Mouse (Mus musculus): Measurements from ENCODE around the gene Espn. TPM values are rescaled to one million over a fixed set of nuclear protein-coding genes. Genes with fewer than 3 reads are reported as not detected.

The Espn gene
- polyA plus RNA-seq, 1 experiment from 2014 or later = 10.5 TPM

DNA sequence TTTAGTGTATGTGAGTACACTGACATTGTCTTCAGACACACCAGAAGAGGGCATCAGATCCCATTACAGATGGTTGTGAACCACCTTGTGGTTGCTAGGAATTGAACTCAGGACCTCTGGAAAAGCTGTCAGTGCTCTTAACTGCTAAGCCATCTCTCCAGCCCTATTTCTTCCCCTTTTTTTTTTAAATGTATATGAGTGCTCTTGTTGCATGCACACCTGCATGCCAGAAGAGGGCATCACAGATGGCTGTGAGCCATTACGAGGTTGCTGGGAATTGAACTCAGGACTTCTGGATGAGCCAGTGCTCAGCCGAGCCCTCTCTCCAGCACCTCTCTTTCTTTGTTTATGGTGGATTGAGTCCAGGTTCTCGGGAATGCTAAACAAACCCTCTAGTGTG, 42.7 kb downstream of the Espn start:
- Histone ChIP-seq H3K4me1 (ENCODE audit: control insufficient read depth, insufficient read depth, low read length) (peaks cover 15% of the 10 kb centered on the region), H3K36me3 (ENCODE audit: control insufficient read depth, insufficient read depth, low read length) (peaks cover 11% of the 10 kb centered on the region; the same call in 1 of the 2 replicates), H3K27me3 (ENCODE audit: control insufficient read depth, insufficient read depth, low read length) (no peaks in the 10 kb centered on the region), H3K9ac (replicated peaks; ENCODE audit: low read depth, low read length) (no peak overlapping the region), H3K4me2 (replicated peaks; ENCODE audit: low read depth, low read length) (no peak overlapping the region), H3K4me3 (ENCODE audit: low read depth, low read length) (no peak overlapping the region), H3K9me3 (ENCODE audit: control insufficient read depth, low read depth, low read length) (no peaks in the 10 kb centered on the region), H3K27ac (ENCODE audit: low read length) (no peak overlapping the region)
- no peak for ATAC-seq (ENCODE audit: insufficient number of reproducible peaks, insufficient read depth, low FRiP score, low read depth)
- 59% methylated on average over 3 of the region's 3 CpGs for WGBS

DNA sequence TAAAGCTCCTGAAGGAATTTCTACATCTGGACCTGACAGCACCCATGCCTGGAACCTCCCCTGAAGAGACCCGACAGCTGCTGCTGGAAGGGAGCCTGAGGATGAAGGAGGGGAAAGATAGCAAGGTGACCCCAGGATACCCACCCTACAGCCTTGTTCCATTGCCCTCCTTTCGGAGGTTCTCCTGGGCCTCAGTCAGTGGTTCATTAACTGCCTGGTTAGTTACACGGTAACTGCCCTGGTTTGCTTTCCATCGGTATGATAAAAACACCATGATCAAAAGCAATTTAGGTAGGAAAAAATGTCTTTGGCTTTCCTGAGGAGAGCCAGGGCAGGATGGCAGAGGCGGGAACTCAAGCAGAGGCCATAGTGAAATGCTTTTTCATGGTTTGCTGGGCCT, 43.5 kb downstream of the Espn start:
- Histone ChIP-seq H3K9ac (replicated peaks; ENCODE audit: low read depth, low read length) (no peak overlapping the region), H3K4me1 (ENCODE audit: control insufficient read depth, insufficient read depth, low read length) (peaks cover 15% of the 10 kb centered on the region), H3K9me3 (ENCODE audit: control insufficient read depth, low read depth, low read length) (no peaks in the 10 kb centered on the region), H3K36me3 (ENCODE audit: control insufficient read depth, insufficient read depth, low read length) (peaks cover 9% of the 10 kb centered on the region; the same call in 1 of the 2 replicates), H3K4me3 (ENCODE audit: low read depth, low read length) (no peak overlapping the region), H3K27ac (ENCODE audit: low read length) (no peak overlapping the region), H3K4me2 (replicated peaks; ENCODE audit: low read depth, low read length) (no peak overlapping the region), H3K27me3 (ENCODE audit: control insufficient read depth, insufficient read depth, low read length) (no peaks in the 10 kb centered on the region)
- WGBS = 89% methylated on average over 5 of the region's 5 CpGs
- ATAC-seq (ENCODE audit: insufficient number of reproducible peaks, insufficient read depth, low FRiP score, low read depth) = no peak

DNA sequence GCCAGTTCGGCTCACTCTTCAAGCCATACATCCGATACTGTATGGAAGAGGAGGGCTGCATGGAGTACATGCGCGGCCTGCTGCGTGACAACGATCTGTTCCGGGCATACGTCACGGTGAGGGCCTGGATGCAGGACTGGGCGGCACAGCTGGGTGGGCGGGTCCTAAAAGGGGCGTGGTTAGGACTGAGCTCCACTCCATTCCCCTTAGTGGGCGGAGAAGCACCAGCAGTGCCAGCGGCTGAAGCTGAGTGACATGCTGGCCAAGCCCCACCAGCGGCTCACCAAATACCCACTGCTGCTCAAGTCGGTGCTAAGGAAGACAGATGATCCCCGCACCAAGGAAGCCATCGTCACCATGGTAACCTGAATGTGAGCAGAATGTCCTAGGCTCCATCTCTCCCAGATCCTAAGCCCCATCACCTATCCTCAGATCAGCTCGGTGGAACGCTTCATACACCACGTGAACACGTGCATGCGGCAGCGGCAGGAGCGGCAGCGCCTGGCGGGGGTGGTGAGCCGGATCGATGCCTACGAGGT, 44.1 kb downstream of the Espn start:
- Histone ChIP-seq H3K9ac (replicated peaks; ENCODE audit: low read depth, low read length) (no peak overlapping the region; the same call in 1 of the 2 replicates), H3K27ac (ENCODE audit: low read length) (peak overlapping the region; percentile 83), H3K27me3 (ENCODE audit: control insufficient read depth, insufficient read depth, low read length) (no peaks in the 10 kb centered on the region), H3K4me3 (ENCODE audit: low read depth, low read length) (peak overlapping the region; percentile 28; the same call in 1 of the 2 replicates), H3K9me3 (ENCODE audit: control insufficient read depth, low read depth, low read length) (no peaks in the 10 kb centered on the region), H3K4me1 (ENCODE audit: control insufficient read depth, insufficient read depth, low read length) (peaks cover 15% of the 10 kb centered on the region), H3K4me2 (replicated peaks; ENCODE audit: low read depth, low read length) (peak overlapping the region; percentile 60), H3K36me3 (ENCODE audit: control insufficient read depth, insufficient read depth, low read length) (peaks cover 15% of the 10 kb centered on the region; the same call in 1 of the 2 replicates)
- WGBS = 21% methylated on average over 30 of the region's 30 CpGs
- ATAC-seq (ENCODE audit: insufficient number of reproducible peaks, insufficient read depth, low FRiP score, low read depth) = peak; percentile 90

DNA sequence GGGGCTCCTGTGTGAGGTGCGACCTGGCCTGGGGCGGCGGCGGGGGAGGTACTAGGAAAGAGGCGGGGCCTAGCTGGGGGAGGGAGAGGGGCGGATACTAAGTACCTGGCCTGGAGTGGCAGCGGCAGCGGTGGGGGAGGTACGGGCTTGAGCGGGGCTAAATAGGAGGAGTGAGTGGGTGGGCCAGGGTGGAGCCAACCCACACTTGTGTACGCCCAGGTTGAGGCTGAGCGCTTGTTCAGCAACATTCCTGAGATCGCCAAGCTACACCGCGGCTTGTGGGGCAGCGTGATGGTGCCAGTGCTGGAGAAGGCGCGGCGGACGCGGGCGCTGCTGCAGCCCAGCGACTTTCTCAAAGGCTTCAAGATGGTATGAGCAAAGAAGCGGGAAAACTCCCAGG, 44.7 kb downstream of the Espn start:
- Histone ChIP-seq H3K36me3 (ENCODE audit: control insufficient read depth, insufficient read depth, low read length) (peaks cover 21% of the 10 kb centered on the region; the same call in 1 of the 2 replicates), H3K4me1 (ENCODE audit: control insufficient read depth, insufficient read depth, low read length) (peaks cover 15% of the 10 kb centered on the region), H3K9ac (replicated peaks; ENCODE audit: low read depth, low read length) (no peak overlapping the region; the same call in 1 of the 2 replicates), H3K4me2 (replicated peaks; ENCODE audit: low read depth, low read length) (peak overlapping the region; percentile 60), H3K9me3 (ENCODE audit: control insufficient read depth, low read depth, low read length) (no peaks in the 10 kb centered on the region), H3K27ac (ENCODE audit: low read length) (peak overlapping the region; percentile 83), H3K4me3 (ENCODE audit: low read depth, low read length) (peak overlapping the region; percentile 28; the same call in 1 of the 2 replicates), H3K27me3 (ENCODE audit: control insufficient read depth, insufficient read depth, low read length) (no peaks in the 10 kb centered on the region)
- ATAC-seq (ENCODE audit: insufficient number of reproducible peaks, insufficient read depth, low FRiP score, low read depth) = peak; percentile 89
- 7% methylated on average over 24 of the region's 24 CpGs for WGBS

DNA sequence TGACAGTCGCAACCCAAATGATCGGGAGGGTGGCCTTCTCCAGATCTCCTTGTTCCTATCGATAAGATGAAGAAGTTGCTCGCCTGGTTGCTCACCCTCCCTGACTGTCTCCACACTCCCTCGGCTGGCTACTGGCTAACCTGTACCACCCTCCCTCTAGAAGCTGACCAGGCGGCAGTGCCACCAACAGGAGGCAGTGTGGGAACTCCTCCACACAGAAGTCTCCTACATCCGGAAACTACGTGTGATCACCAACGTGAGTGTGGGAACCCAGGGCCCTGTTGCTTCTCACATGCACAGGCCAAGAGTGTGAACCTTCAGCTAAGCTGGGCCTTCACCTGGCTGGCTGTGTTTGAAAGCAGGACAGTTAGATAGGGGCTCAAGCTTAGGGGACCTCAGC, 45.4 kb downstream of the Espn start:
- no peak overlapping the region for H3K9ac ChIP-seq (replicated peaks; ENCODE audit: low read depth, low read length)
- H3K27ac ChIP-seq (ENCODE audit: low read length) = no peak overlapping the region
- H3K9me3 ChIP-seq (ENCODE audit: control insufficient read depth, low read depth, low read length) = no peaks in the 10 kb centered on the region
- 58% methylated on average over 9 of the region's 9 CpGs for WGBS
- H3K4me1 ChIP-seq (ENCODE audit: control insufficient read depth, insufficient read depth, low read length) = peaks cover 15% of the 10 kb centered on the region
- H3K4me2 ChIP-seq (replicated peaks; ENCODE audit: low read depth, low read length) = no peak overlapping the region
- peaks cover 21% of the 10 kb centered on the region for H3K36me3 ChIP-seq (ENCODE audit: control insufficient read depth, insufficient read depth, low read length)
- H3K4me3 ChIP-seq (ENCODE audit: low read depth, low read length) = no peak overlapping the region
- no peaks in the 10 kb centered on the region for H3K27me3 ChIP-seq (ENCODE audit: control insufficient read depth, insufficient read depth, low read length)
- no peak for ATAC-seq (ENCODE audit: insufficient number of reproducible peaks, insufficient read depth, low FRiP score, low read depth)

DNA sequence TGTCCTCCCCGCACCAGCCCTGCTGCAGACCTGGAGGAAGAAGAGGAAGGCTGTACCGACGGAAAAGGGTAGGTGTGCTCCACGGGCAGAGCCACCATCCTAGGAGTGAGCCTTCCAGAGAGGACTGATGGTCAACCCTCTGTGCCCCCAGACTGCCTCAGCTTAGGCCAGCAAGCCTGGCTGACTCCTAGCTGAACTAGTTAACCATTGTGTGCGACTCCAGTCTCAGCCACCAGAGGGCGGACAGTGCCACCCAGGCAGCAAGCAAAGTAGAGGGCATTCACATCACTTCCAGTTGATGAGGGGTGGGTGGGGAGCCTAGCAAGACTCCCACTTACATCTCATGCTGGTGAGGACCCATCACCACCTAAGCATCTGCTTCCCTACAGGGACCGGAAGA, 49.1 kb downstream of the Espn start:
- Histone ChIP-seq H3K27me3 (ENCODE audit: control insufficient read depth, insufficient read depth, low read length) (no peaks in the 10 kb centered on the region), H3K4me1 (ENCODE audit: control insufficient read depth, insufficient read depth, low read length) (peaks cover 14% of the 10 kb centered on the region), H3K9me3 (ENCODE audit: control insufficient read depth, low read depth, low read length) (no peaks in the 10 kb centered on the region), H3K4me2 (replicated peaks; ENCODE audit: low read depth, low read length) (no peak overlapping the region), H3K36me3 (ENCODE audit: control insufficient read depth, insufficient read depth, low read length) (peaks cover 17% of the 10 kb centered on the region), H3K27ac (ENCODE audit: low read length) (no peak overlapping the region), H3K9ac (replicated peaks; ENCODE audit: low read depth, low read length) (no peak overlapping the region; the same call in 1 of the 2 replicates), H3K4me3 (ENCODE audit: low read depth, low read length) (no peak overlapping the region)
- no peak for ATAC-seq (ENCODE audit: insufficient number of reproducible peaks, insufficient read depth, low FRiP score, low read depth)
- WGBS = 42% methylated on average over 7 of the region's 7 CpGs

DNA sequence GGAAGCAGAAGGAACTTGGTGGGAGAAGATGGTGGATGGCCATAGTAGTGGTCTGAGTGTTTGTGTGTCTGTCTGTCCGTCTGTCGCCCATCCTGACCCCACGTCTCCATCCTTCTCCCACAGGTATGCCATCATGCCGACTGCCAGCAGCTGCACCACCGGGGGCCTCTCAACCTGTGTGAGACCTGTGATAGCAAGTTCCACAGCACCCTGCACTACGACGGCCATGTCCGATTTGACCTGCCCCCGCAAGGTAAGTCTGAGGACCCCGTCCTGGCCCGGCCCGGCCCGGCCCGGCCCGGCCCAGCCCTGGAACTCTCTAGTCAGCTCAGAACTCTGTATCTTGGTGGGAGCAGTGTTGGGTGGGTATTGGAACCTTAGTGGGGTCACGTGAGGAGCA, 50.2 kb downstream of the Espn start:
- no peak overlapping the region for H3K27ac ChIP-seq (ENCODE audit: low read length)
- no peaks in the 10 kb centered on the region for H3K27me3 ChIP-seq (ENCODE audit: control insufficient read depth, insufficient read depth, low read length)
- no peak overlapping the region for H3K9ac ChIP-seq (replicated peaks; ENCODE audit: low read depth, low read length)
- H3K9me3 ChIP-seq (ENCODE audit: control insufficient read depth, low read depth, low read length) = no peaks in the 10 kb centered on the region
- H3K4me2 ChIP-seq (replicated peaks; ENCODE audit: low read depth, low read length) = no peak overlapping the region
- 91% methylated on average over 16 of the region's 16 CpGs for WGBS
- peaks cover 17% of the 10 kb centered on the region for H3K36me3 ChIP-seq (ENCODE audit: control insufficient read depth, insufficient read depth, low read length)
- H3K4me1 ChIP-seq (ENCODE audit: control insufficient read depth, insufficient read depth, low read length) = peaks cover 9% of the 10 kb centered on the region; the same call in 1 of the 2 replicates
- no peak overlapping the region for H3K4me3 ChIP-seq (ENCODE audit: low read depth, low read length)
- no peak for ATAC-seq (ENCODE audit: insufficient number of reproducible peaks, insufficient read depth, low FRiP score, low read depth)

DNA sequence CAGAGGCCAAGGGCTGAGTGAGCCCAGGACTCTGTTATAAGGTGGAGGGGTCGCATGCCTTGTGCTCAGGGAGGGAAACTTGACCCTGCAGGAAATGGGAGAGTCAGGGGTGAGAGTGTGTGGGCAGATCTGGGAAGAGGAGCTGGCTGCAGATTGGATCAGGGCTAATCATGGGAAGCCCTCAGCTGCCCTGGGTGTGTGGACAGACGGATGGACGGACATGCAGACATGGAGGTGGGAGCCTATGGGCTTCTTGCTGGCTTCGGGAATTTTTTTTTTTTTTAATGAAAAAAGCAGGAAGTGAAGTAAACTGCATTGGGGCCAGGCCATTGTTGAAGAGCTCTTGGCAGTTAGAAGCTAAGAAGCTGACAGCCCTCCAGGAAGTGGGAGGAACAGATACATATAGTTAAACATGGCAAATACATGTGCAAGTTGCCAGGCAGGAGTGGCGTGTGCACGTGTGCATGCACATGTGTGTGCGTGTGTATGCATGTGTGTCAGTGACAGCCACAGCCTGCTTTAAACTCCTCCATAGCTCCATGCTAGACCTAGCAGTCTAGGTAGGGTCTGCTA, 51.0 kb downstream of the Espn start:
- WGBS = 58% methylated on average over 7 of the region's 7 CpGs
- Histone ChIP-seq H3K4me2 (replicated peaks; ENCODE audit: low read depth, low read length) (no peak overlapping the region), H3K27me3 (ENCODE audit: control insufficient read depth, insufficient read depth, low read length) (no peaks in the 10 kb centered on the region), H3K9ac (replicated peaks; ENCODE audit: low read depth, low read length) (no peak overlapping the region), H3K27ac (ENCODE audit: low read length) (no peak overlapping the region), H3K9me3 (ENCODE audit: control insufficient read depth, low read depth, low read length) (no peaks in the 10 kb centered on the region), H3K4me3 (ENCODE audit: low read depth, low read length) (no peak overlapping the region), H3K36me3 (ENCODE audit: control insufficient read depth, insufficient read depth, low read length) (peaks cover 17% of the 10 kb centered on the region), H3K4me1 (ENCODE audit: control insufficient read depth, insufficient read depth, low read length) (peaks cover 9% of the 10 kb centered on the region; the same call in 1 of the 2 replicates)
- no peak for ATAC-seq (ENCODE audit: insufficient number of reproducible peaks, insufficient read depth, low FRiP score, low read depth)
